Mouse (Mus musculus) embryonic facial prominence, embryonic 12.5 days (tissue): ENCODE measurements around the gene Tiam1. TPM values are rescaled to one million over a fixed set of nuclear protein-coding genes. Genes with fewer than 3 reads are reported as not detected.

Experiments
- ATAC-seq: fragments of 200-750 bp; cut with Nextera tagmentation; 2 replicates; pipeline ENCODE4 v1.8.0; 2017; ENCODE audit not compliant: insufficient number of reproducible peaks, insufficient read depth, low FRiP score, low TSS enrichment
- H3K27ac ChIP-seq: fragments of 300-500 bp; sonication (generic); 2 replicates; pipeline ENCODE4 v1.5.1; 2016; ENCODE audit warnings: mild to moderate bottlenecking
- H3K27me3 ChIP-seq: fragments of 300-500 bp; sonication (generic); 2 replicates; pipeline ENCODE4 v1.6.1; 2016; ENCODE audit warnings: mild to moderate bottlenecking, moderate library complexity
- H3K36me3 ChIP-seq: fragments of 300-500 bp; sonication (generic); 2 replicates; pipeline ENCODE4 v1.6.1; 2016; ENCODE audit warnings: mild to moderate bottlenecking
- H3K4me1 ChIP-seq: fragments of 300-500 bp; sonication (generic); 2 replicates; pipeline ENCODE4 v1.6.1; 2016
- H3K4me2 ChIP-seq: fragments of 300-500 bp; sonication (generic); replicated peaks from 2 replicates; pipeline ENCODE4 v1.6.1; 2016; ENCODE audit warnings: mild to moderate bottlenecking, moderate library complexity
- H3K4me3 ChIP-seq: fragments of 300-500 bp; sonication (generic); 2 replicates; pipeline ENCODE4 v1.5.1; 2016; ENCODE audit warnings: mild to moderate bottlenecking
- H3K9ac ChIP-seq: fragments of 300-500 bp; sonication (generic); 2 replicates; pipeline ENCODE4 v1.6.1; 2016; ENCODE audit warnings: mild to moderate bottlenecking, moderate library complexity
- H3K9me3 ChIP-seq: fragments of 300-500 bp; sonication (generic); 2 replicates; pipeline ENCODE4 v1.6.1; 2016; ENCODE audit warnings: mild to moderate bottlenecking, moderate library complexity
- WGBS: fragments of 180-500 bp; shearing (Covaris S2); methylation state at CpG from one replicate; pipeline ENCODE4 v1.1.7; 2016; 5-methylcytosine and 5-hydroxymethylcytosine counted together
- polyA plus RNA-seq: library from polyadenylated mRNA; unstranded; fragments of >200 nt; fragmentation: Nextera tagmentation; extraction: Ambion mirVana; gene quantifications from 2 replicates; pipeline ENCODE4 v1.2.1, GENCODE M21; 2016

Gene Tiam1
- polyA plus RNA-seq, 1 experiment from 2014 or later: 39.1 TPM

GRCm38 (mm10) chr16:90128361-90128760, 15.2 kb downstream of the Tiam1 start:
- H3K4me1 ChIP-seq: peaks cover 32% of the 10 kb centered on the region
- 0 out of 2 replicates have a peak overlapping the region, but pooled peaks have one; percentile 23 for H3K27ac ChIP-seq
- no peak for ATAC-seq
- no peak overlapping the region for H3K9ac ChIP-seq
- no peak overlapping the region for H3K4me3 ChIP-seq
- H3K27me3 ChIP-seq: no peaks in the 10 kb centered on the region
- 61% methylated on average over 8 of the region's 8 CpGs for WGBS
- H3K36me3 ChIP-seq: no peaks in the 10 kb centered on the region
- no peaks in the 10 kb centered on the region for H3K9me3 ChIP-seq
- no peak overlapping the region for H3K4me2 ChIP-seq

GRCm38 (mm10) chr16:90125318-90126314, 18.0 kb downstream of the Tiam1 start:
- 57% methylated on average over 21 of the region's 21 CpGs for WGBS
- H3K9me3 ChIP-seq: no peaks in the 10 kb centered on the region; the same call in 1 of the 2 replicates
- H3K9ac ChIP-seq: no peak overlapping the region
- no peak overlapping the region for H3K4me3 ChIP-seq
- H3K27ac ChIP-seq: peak overlapping the region; percentile 65; the same call in 1 of the 2 replicates
- 0 out of 2 replicates have a peak overlapping the region, but pooled peaks have one; percentile 5 for H3K4me2 ChIP-seq
- no peak for ATAC-seq
- H3K4me1 ChIP-seq: peaks cover 39% of the 10 kb centered on the region
- peaks cover 9% of the 10 kb centered on the region for H3K36me3 ChIP-seq
- no peaks in the 10 kb centered on the region for H3K27me3 ChIP-seq

GRCm38 (mm10) chr16:90123091-90123490, 20.5 kb downstream of the Tiam1 start:
- WGBS: 84% methylated on average over 6 of the region's 6 CpGs
- ATAC-seq: no peak

GRCm38 (mm10) chr16:90122439-90122838, 21.1 kb downstream of the Tiam1 start:
- H3K9ac ChIP-seq: no peak overlapping the region
- no peak overlapping the region for H3K4me2 ChIP-seq
- H3K9me3 ChIP-seq: peaks cover 3% of the 10 kb centered on the region; the same call in 1 of the 2 replicates
- ATAC-seq: no peak
- peaks cover 29% of the 10 kb centered on the region for H3K4me1 ChIP-seq
- H3K36me3 ChIP-seq: peaks cover 13% of the 10 kb centered on the region
- H3K27me3 ChIP-seq: no peaks in the 10 kb centered on the region
- 0 out of 2 replicates have a peak overlapping the region, but pooled peaks have one; percentile 13 for H3K27ac ChIP-seq
- H3K4me3 ChIP-seq: no peak overlapping the region
- 74% methylated on average over 9 of the region's 9 CpGs for WGBS

More at GRCm38 (mm10) chr16:90123091-90123490, 20.5 kb downstream of the Tiam1 start:
- Histone ChIP-seq H3K9me3 (peaks cover 3% of the 10 kb centered on the region; the same call in 1 of the 2 replicates), H3K4me1 (peaks cover 32% of the 10 kb centered on the region), H3K27me3 (no peaks in the 10 kb centered on the region), H3K9ac (no peak overlapping the region), H3K4me3 (no peak overlapping the region), H3K36me3 (peaks cover 13% of the 10 kb centered on the region), H3K4me2 (no peak overlapping the region), H3K27ac (0 out of 2 replicates have a peak overlapping the region, but pooled peaks have one; percentile 13)

- WGBS: 93% methylated on average over 13 of the region's 13 CpGs
- no peak for ATAC-seq
- Histone ChIP-seq H3K4me1 (peaks cover 28% of the 10 kb centered on the region), H3K9ac (no peak overlapping the region), H3K27me3 (no peaks in the 10 kb centered on the region), H3K4me2 (no peak overlapping the region), H3K4me3 (no peak overlapping the region), H3K36me3 (peaks cover 13% of the 10 kb centered on the region), H3K9me3 (peaks cover 3% of the 10 kb centered on the region; the same call in 1 of the 2 replicates), H3K27ac (no peak overlapping the region)
These were observed 21.8 kb downstream of the Tiam1 start for GRCm38 (mm10) chr16:90121799-90122198.

- Histone ChIP-seq H3K9ac (no peak overlapping the region), H3K4me1 (peaks cover 16% of the 10 kb centered on the region), H3K9me3 (peaks cover 3% of the 10 kb centered on the region; the same call in 1 of the 2 replicates), H3K36me3 (peaks cover 13% of the 10 kb centered on the region), H3K4me3 (no peak overlapping the region), H3K27ac (no peak overlapping the region), H3K4me2 (no peak overlapping the region), H3K27me3 (no peaks in the 10 kb centered on the region)
- 97% methylated on average over 4 of the region's 4 CpGs for WGBS
- ATAC-seq: no peak
These were observed 23.6 kb downstream of the Tiam1 start for GRCm38 (mm10) chr16:90119969-90120368.

GRCm38 (mm10) chr16:90116637-90117182, 26.9 kb downstream of the Tiam1 start:
- WGBS: 89% methylated on average over 13 of the region's 13 CpGs
- Histone ChIP-seq H3K27ac (no peak overlapping the region), H3K4me2 (no peak overlapping the region), H3K4me1 (no peaks in the 10 kb centered on the region), H3K9ac (no peak overlapping the region), H3K9me3 (peaks cover 3% of the 10 kb centered on the region; the same call in 1 of the 2 replicates), H3K27me3 (no peaks in the 10 kb centered on the region), H3K4me3 (no peak overlapping the region), H3K36me3 (peaks cover 13% of the 10 kb centered on the region)
- ATAC-seq: no peak

- no peaks in the 10 kb centered on the region for H3K4me1 ChIP-seq
- ATAC-seq: no peak
- H3K4me2 ChIP-seq: no peak overlapping the region
- H3K9me3 ChIP-seq: no peaks in the 10 kb centered on the region
- H3K9ac ChIP-seq: no peak overlapping the region
- H3K36me3 ChIP-seq: no peaks in the 10 kb centered on the region
- no peaks in the 10 kb centered on the region for H3K27me3 ChIP-seq
- 92% methylated on average over 11 of the region's 11 CpGs for WGBS
- H3K4me3 ChIP-seq: no peak overlapping the region
- H3K27ac ChIP-seq: no peak overlapping the region
These were observed 30.9 kb downstream of the Tiam1 start for GRCm38 (mm10) chr16:90112577-90113155.

- Histone ChIP-seq H3K4me3 (no peak overlapping the region), H3K27me3 (no peaks in the 10 kb centered on the region), H3K27ac (no peak overlapping the region), H3K4me2 (no peak overlapping the region), H3K4me1 (peaks cover 7% of the 10 kb centered on the region; the same call in 1 of the 2 replicates), H3K9me3 (no peaks in the 10 kb centered on the region), H3K36me3 (no peaks in the 10 kb centered on the region), H3K9ac (no peak overlapping the region)
- WGBS: 38% methylated on average over 2 of the region's 3 CpGs
- ATAC-seq: no peak
These were observed 34.1 kb downstream of the Tiam1 start for GRCm38 (mm10) chr16:90109500-90109899.

- Histone ChIP-seq H3K4me1 (peaks cover 12% of the 10 kb centered on the region), H3K36me3 (no peaks in the 10 kb centered on the region; the same call in 1 of the 2 replicates), H3K4me2 (no peak overlapping the region), H3K27ac (no peak overlapping the region), H3K4me3 (no peak overlapping the region), H3K9me3 (no peaks in the 10 kb centered on the region), H3K9ac (no peak overlapping the region), H3K27me3 (no peaks in the 10 kb centered on the region)
- 69% methylated on average over 15 of the region's 15 CpGs for WGBS
- no peak for ATAC-seq
These were observed 38.7 kb downstream of the Tiam1 start for GRCm38 (mm10) chr16:90104714-90105459.

- Histone ChIP-seq H3K4me2 (no peak overlapping the region), H3K27me3 (no peaks in the 10 kb centered on the region), H3K36me3 (no peaks in the 10 kb centered on the region; the same call in 1 of the 2 replicates), H3K4me3 (no peak overlapping the region), H3K9me3 (no peaks in the 10 kb centered on the region), H3K4me1 (peaks cover 19% of the 10 kb centered on the region), H3K27ac (no peak overlapping the region), H3K9ac (no peak overlapping the region)
- no peak for ATAC-seq
- WGBS: 84% methylated on average over 2 of the region's 2 CpGs
These were observed 39.8 kb downstream of the Tiam1 start for GRCm38 (mm10) chr16:90103726-90104125.
